In the genomic region with DNA sequence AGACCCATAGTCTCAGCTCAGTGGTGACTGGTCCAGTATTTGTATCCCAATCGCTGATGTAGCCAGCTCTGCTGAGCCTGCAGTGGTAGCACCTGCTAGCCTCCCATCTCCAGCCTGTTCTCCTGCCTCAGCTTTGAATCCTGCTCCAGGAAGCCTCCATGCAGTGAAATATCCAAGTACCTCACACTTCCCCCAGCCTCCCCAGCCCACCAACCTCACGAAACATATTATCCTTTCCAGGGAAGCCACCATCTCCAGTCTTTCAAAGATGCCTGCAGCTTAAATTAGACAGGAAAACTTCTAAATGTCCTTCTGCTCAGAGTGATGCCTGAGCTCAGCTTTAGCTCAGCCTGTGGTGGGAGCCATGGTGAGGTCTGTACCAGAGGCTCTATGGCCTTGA, we compare ENCODE assay signal across 22 mouse cellular contexts.
DNase-seq lines count a peak whose midpoint lies in the region; TF ChIP-seq lines count a peak whose summit lies in the region.
"Had no signal": no experiment of that assay in that cellular context is flagged by ENCODE, and none has a peak within 500 bp of the region (broad histone marks: within the 10 kb centered on the region; RNA-seq: fewer than 3 reads in every experiment).

No protein-coding gene starts in this region.

- H3K4me3 ChIP-seq in left cerebral cortex, adult 2 months = no peak overlapping the region
- H3K4me3 ChIP-seq: embryonic facial prominence, embryonic 12.5 days; embryonic facial prominence, embryonic 15.5 days; gastrocnemius, adult 2 months; hindbrain, embryonic 12.5 days; hindbrain, embryonic 15.5 days had no signal

- no peak for TF ChIP-seq CTCF in left cerebral cortex, adult 2 months (IDR thresholded peaks at IDR 0.05)

- intact Hi-C loops in left cerebral cortex, adult 2 months (cut with DNase I) = no loop called here

- DNase-seq in frontal cortex, adult 2 months (ENCODE audit: extremely low spot score in 1 of 2, low spot score in 1 of 2) = peak; percentile 41 to 60
- no peak for DNase-seq in frontal cortex, postnatal 25 days (ENCODE audit: low spot score in 2 of 2)
- no peak for DNase-seq in left cerebral cortex, adult 2 months (ENCODE audit: extremely low spot score in 1 of 2, low spot score in 2 of 2)
- DNase-seq in left cerebral cortex, adult 11 months (ENCODE audit: low spot score) = no peak
- peak; percentile 39 for DNase-seq in right cerebral cortex, postnatal 25 days
- no peak for DNase-seq in right cerebral cortex, adult 2 months (ENCODE audit: low spot score in 2 of 2)
- DNase-seq in spleen, adult 18-20 months = no peak
- DNase-seq: adrenal gland, postnatal 10 days; adrenal gland, postnatal 36 days; B cell, adult 2 months; cerebellum, adult 11 months; cerebellum, adult 2 months; cerebellum, adult 9-11 months; cerebellum, postnatal 25 days; forebrain, postnatal 0 days; gastrocnemius, adult 2 months; gastrocnemius, postnatal 14 days; heart, adult 11 months had no signal

- peak overlapping the region; percentile 80 for H3K27ac ChIP-seq in left cerebral cortex, adult 2 months
- H3K27ac ChIP-seq: embryonic facial prominence, embryonic 12.5 days; embryonic facial prominence, embryonic 15.5 days; gastrocnemius, adult 2 months; hindbrain, embryonic 12.5 days; hindbrain, embryonic 15.5 days had no signal

Comparison
In these comparisons a context has a peak if more than half of its experiments do, and no peak if none do; other contexts are left out.
1. DNase-seq: peak in frontal cortex, adult 2 months (2 of 2) and right cerebral cortex, postnatal 25 days (single experiment); none in frontal cortex, postnatal 25 days (0 of 2), left cerebral cortex, adult 2 months (0 of 2), left cerebral cortex, adult 11 months (single experiment), right cerebral cortex, adult 2 months (0 of 2) and spleen, adult 18-20 months (0 of 2).